Mouse (Mus musculus): Measurements from ENCODE around the gene Olfr66. TPM values are rescaled to one million over a fixed set of nuclear protein-coding genes. Genes with fewer than 3 reads are reported as not detected.

Olfr66 gene
- polyA plus RNA-seq, 1 experiment from 2014 or later = not detected

- Histone ChIP-seq H3K4me1 (ENCODE audit: control insufficient read depth, insufficient read depth, low read length) (no peaks in the 10 kb centered on the region), H3K4me3 (ENCODE audit: low read depth, low read length) (no peak overlapping the region), H3K9me3 (replicated peaks; ENCODE audit: control insufficient read depth, low read length) (no peaks in the 10 kb centered on the region), H3K9ac (ENCODE audit: low read depth, low read length) (no peak overlapping the region), H3K36me3 (ENCODE audit: control insufficient read depth, insufficient read depth, low read length) (no peaks in the 10 kb centered on the region), H3K27me3 (ENCODE audit: control insufficient read depth, insufficient read depth, low read length) (no peaks in the 10 kb centered on the region), H3K27ac (ENCODE audit: low read depth, low read length) (0 out of 2 replicates have a peak overlapping the region, but pooled peaks have one; percentile 22), H3K4me2 (peak overlapping the region; percentile 35)
- 35% methylated on average over 2 of the region's 2 CpGs for WGBS (ENCODE audit: insufficient replicate concordance)
- ATAC-seq (replicated peaks; ENCODE audit: insufficient number of reproducible peaks, low FRiP score, low TSS enrichment) = no peak
Observed at GRCm38 (mm10) chr7:103844525-103845325, 41.3 kb downstream of the Olfr66 start.

DNA sequence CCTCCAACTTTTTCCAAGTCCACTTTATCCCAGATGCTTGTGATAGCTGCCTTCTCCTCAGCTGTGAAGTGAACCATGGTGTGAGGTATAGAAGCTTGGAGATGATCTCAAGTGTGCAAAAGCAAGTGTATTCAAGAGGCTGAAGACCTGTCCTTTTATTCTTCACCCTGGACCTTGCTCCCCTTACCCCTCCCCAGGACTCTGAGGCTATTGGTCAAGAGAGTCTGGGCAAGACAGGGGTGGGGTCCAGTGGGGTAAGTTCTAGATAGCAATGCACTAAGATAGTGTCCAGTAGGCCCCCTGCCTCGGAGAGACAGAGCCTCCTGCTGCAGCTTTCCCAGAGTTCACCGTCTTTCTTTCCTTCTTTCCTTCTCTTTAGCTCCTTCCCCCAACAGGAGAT is 43.0 kb downstream of the Olfr66 start, which contains the start of gene Hbb-bh1:
TSS of gene Hbb-bh1 (minus strand) at position 131 of the 400 bp plus-strand sequence.
- peak within 1 kb of the TSS; percentile 70 for H3K27ac ChIP-seq (ENCODE audit: low read depth, low read length)
- no peaks in the 10 kb centered on the region for H3K36me3 ChIP-seq (ENCODE audit: control insufficient read depth, insufficient read depth, low read length)
- peak; percentile 89 for ATAC-seq (replicated peaks; ENCODE audit: insufficient number of reproducible peaks, low FRiP score, low TSS enrichment)
- H3K9ac ChIP-seq (ENCODE audit: low read depth, low read length) = peak within 1 kb of the TSS; percentile 34
- WGBS (ENCODE audit: insufficient replicate concordance) = 61% methylated on average over 2 of the region's 2 CpGs
- peak within 1 kb of the TSS; percentile 32 for H3K4me3 ChIP-seq (ENCODE audit: low read depth, low read length)
- no peaks in the 10 kb centered on the region for H3K9me3 ChIP-seq (replicated peaks; ENCODE audit: control insufficient read depth, low read length)
- peak within 1 kb of the TSS; percentile 34 for H3K4me2 ChIP-seq
- H3K4me1 ChIP-seq (ENCODE audit: control insufficient read depth, insufficient read depth, low read length) = no peaks in the 10 kb centered on the region
- H3K27me3 ChIP-seq (ENCODE audit: control insufficient read depth, insufficient read depth, low read length) = no peaks in the 10 kb centered on the region

DNA sequence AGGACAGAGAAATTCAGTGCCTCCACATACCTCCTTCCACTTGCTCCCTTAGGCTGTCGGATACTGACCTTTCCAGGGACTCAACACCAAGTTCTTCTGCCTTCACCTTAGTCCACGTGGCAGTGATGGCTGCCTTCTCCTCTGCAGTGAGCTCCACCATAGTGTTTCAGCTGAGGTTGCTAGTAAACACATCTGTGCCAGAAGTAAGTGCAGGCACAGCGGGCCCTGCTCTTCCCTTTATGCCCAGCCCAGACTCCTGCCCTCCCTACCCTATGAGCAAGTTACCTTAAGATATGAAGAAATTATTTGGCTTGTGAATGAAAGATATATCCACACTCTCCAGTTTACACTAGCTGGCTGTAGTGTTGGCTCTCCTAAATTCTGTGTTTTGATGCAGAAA is 45.8 kb downstream of the Olfr66 start, which contains the start of gene Hbb-bh2:
TSS of gene Hbb-bh2 (minus strand) at position 253 of the 400 bp plus-strand sequence.
- Histone ChIP-seq H3K36me3 (ENCODE audit: control insufficient read depth, insufficient read depth, low read length) (no peaks in the 10 kb centered on the region), H3K4me3 (ENCODE audit: low read depth, low read length) (peak within 1 kb of the TSS; percentile 32; the same call in 1 of the 2 replicates), H3K27ac (ENCODE audit: low read depth, low read length) (peak within 1 kb of the TSS; percentile 41; the same call in 1 of the 2 replicates), H3K9me3 (replicated peaks; ENCODE audit: control insufficient read depth, low read length) (no peaks in the 10 kb centered on the region), H3K4me1 (ENCODE audit: control insufficient read depth, insufficient read depth, low read length) (no peaks in the 10 kb centered on the region), H3K9ac (ENCODE audit: low read depth, low read length) (no peak within 1 kb of the TSS), H3K27me3 (ENCODE audit: control insufficient read depth, insufficient read depth, low read length) (no peaks in the 10 kb centered on the region), H3K4me2 (no peak within 1 kb of the TSS)
- ATAC-seq (replicated peaks; ENCODE audit: insufficient number of reproducible peaks, low FRiP score, low TSS enrichment) = peak; percentile 18; the same call in 1 of the 2 replicates
- WGBS (ENCODE audit: insufficient replicate concordance) = 62% methylated on average over 3 of the region's 3 CpGs

Other genes starting within 250 kb of the Olfr66 start
- gene Olfr622, start 243.6 kb downstream of the Olfr66 start, polyA plus RNA-seq (2014; fragmentation: Nextera tagmentation; extraction: Ambion mirVana) = not detected in 2 replicates
- gene Olfr623, start 222.6 kb downstream of the Olfr66 start, polyA plus RNA-seq (2014; fragmentation: Nextera tagmentation; extraction: Ambion mirVana) = not detected in 2 replicates
- gene Olfr624, start 215.1 kb downstream of the Olfr66 start, polyA plus RNA-seq (2014; fragmentation: Nextera tagmentation; extraction: Ambion mirVana) = 0.03 TPM in 1 of 2 replicates, not detected in the other
- gene Olfr625-ps1, start 203.5 kb downstream of the Olfr66 start, polyA plus RNA-seq (2014; fragmentation: Nextera tagmentation; extraction: Ambion mirVana) = not detected in 2 replicates
- gene Olfr243, start 171.6 kb downstream of the Olfr66 start, polyA plus RNA-seq (2014; fragmentation: Nextera tagmentation; extraction: Ambion mirVana) = not detected in 2 replicates
- not detected in 2 replicates for gene Olfr628, start 155.9 kb downstream of the Olfr66 start, polyA plus RNA-seq (2014; fragmentation: Nextera tagmentation; extraction: Ambion mirVana)
- not detected in 2 replicates for gene Olfr629, start 141.3 kb downstream of the Olfr66 start, polyA plus RNA-seq (2014; fragmentation: Nextera tagmentation; extraction: Ambion mirVana)
- gene Olfr630, start 128.9 kb downstream of the Olfr66 start, polyA plus RNA-seq (2014; fragmentation: Nextera tagmentation; extraction: Ambion mirVana) = 0.07 TPM in 1 of 2 replicates, not detected in the other
- not detected in 2 replicates for gene Olfr69, start 114.7 kb downstream of the Olfr66 start, polyA plus RNA-seq (2014; fragmentation: Nextera tagmentation; extraction: Ambion mirVana)
- not detected in 2 replicates for gene Olfr68, start 106.6 kb downstream of the Olfr66 start, polyA plus RNA-seq (2014; fragmentation: Nextera tagmentation; extraction: Ambion mirVana)
- gene Olfr67, start 94.4 kb downstream of the Olfr66 start, polyA plus RNA-seq (2014; fragmentation: Nextera tagmentation; extraction: Ambion mirVana) = 0.08 TPM in 1 of 2 replicates, not detected in the other
- 2,483 and 3,067 TPM in 2 replicates for gene Hbb-bt, start 72.3 kb downstream of the Olfr66 start, polyA plus RNA-seq (2014; fragmentation: Nextera tagmentation; extraction: Ambion mirVana)
- gene Hbb-bs, start 58.2 kb downstream of the Olfr66 start, polyA plus RNA-seq (2014; fragmentation: Nextera tagmentation; extraction: Ambion mirVana) = 849 and 1,123 TPM in 2 replicates
- gene Hbb-bh2, start 45.7 kb downstream of the Olfr66 start, polyA plus RNA-seq (2014; fragmentation: Nextera tagmentation; extraction: Ambion mirVana) = 0.31 TPM in 1 of 2 replicates, not detected in the other
- gene Hbb-bh1, start 43.1 kb downstream of the Olfr66 start, polyA plus RNA-seq (2014; fragmentation: Nextera tagmentation; extraction: Ambion mirVana) = 7,786 and 8,740 TPM in 2 replicates
- 35,401 and 41,924 TPM in 2 replicates for gene Hbb-y, start 33.0 kb downstream of the Olfr66 start, polyA plus RNA-seq (2014; fragmentation: Nextera tagmentation; extraction: Ambion mirVana)
- not detected in 2 replicates for gene Olfr64, start 8.2 kb upstream of the Olfr66 start, polyA plus RNA-seq (2014; fragmentation: Nextera tagmentation; extraction: Ambion mirVana)
- not detected in 2 replicates for gene Olfr65, start 17.2 kb upstream of the Olfr66 start, polyA plus RNA-seq (2014; fragmentation: Nextera tagmentation; extraction: Ambion mirVana)
- not detected in 2 replicates for gene Olfr631, start 42.6 kb upstream of the Olfr66 start, polyA plus RNA-seq (2014; fragmentation: Nextera tagmentation; extraction: Ambion mirVana)
- gene Olfr632, start 48.1 kb upstream of the Olfr66 start, polyA plus RNA-seq (2014; fragmentation: Nextera tagmentation; extraction: Ambion mirVana) = 0.07 and 0.11 TPM in 2 replicates
- not detected in 2 replicates for gene Olfr633, start 58.2 kb upstream of the Olfr66 start, polyA plus RNA-seq (2014; fragmentation: Nextera tagmentation; extraction: Ambion mirVana)
- gene Olfr635, start 84.9 kb upstream of the Olfr66 start, polyA plus RNA-seq (2014; fragmentation: Nextera tagmentation; extraction: Ambion mirVana) = not detected in 2 replicates
- not detected in 2 replicates for gene Olfr638, start 112.5 kb upstream of the Olfr66 start, polyA plus RNA-seq (2014; fragmentation: Nextera tagmentation; extraction: Ambion mirVana)
- gene Olfr639, start 131.1 kb upstream of the Olfr66 start, polyA plus RNA-seq (2014; fragmentation: Nextera tagmentation; extraction: Ambion mirVana) = 0.03 TPM in 1 of 2 replicates, not detected in the other
- gene Olfr640, start 139.3 kb upstream of the Olfr66 start, polyA plus RNA-seq (2014; fragmentation: Nextera tagmentation; extraction: Ambion mirVana) = not detected in 2 replicates
- gene Olfr641, start 149.2 kb upstream of the Olfr66 start, polyA plus RNA-seq (2014; fragmentation: Nextera tagmentation; extraction: Ambion mirVana) = not detected in 2 replicates
- not detected in 2 replicates for gene Olfr642, start 166.4 kb upstream of the Olfr66 start, polyA plus RNA-seq (2014; fragmentation: Nextera tagmentation; extraction: Ambion mirVana)
- not detected in 2 replicates for gene 4930516K23Rik, start 175.2 kb upstream of the Olfr66 start, polyA plus RNA-seq (2014; fragmentation: Nextera tagmentation; extraction: Ambion mirVana)
- gene Olfr644, start 185.6 kb upstream of the Olfr66 start, polyA plus RNA-seq (2014; fragmentation: Nextera tagmentation; extraction: Ambion mirVana) = not detected in 2 replicates
- not detected in 2 replicates for gene Olfr645, start 199.2 kb upstream of the Olfr66 start, polyA plus RNA-seq (2014; fragmentation: Nextera tagmentation; extraction: Ambion mirVana)
- not detected in 2 replicates for gene Olfr646, start 218.6 kb upstream of the Olfr66 start, polyA plus RNA-seq (2014; fragmentation: Nextera tagmentation; extraction: Ambion mirVana)
- not detected in 2 replicates for gene Ubqln5, start 243.6 kb upstream of the Olfr66 start, polyA plus RNA-seq (2014; fragmentation: Nextera tagmentation; extraction: Ambion mirVana)